Mouse (Mus musculus) MEL (cell line): Measurements from ENCODE around the gene Kcne2. TPM values are rescaled to one million over a fixed set of nuclear protein-coding genes. Genes with fewer than 3 reads are reported as not detected.

Source experiments
- DNase-seq: peaks from one replicate; pipeline ENCODE4 v3.0.0; 2011; ENCODE audit warnings: low read depth, low spot score
- H3K27ac ChIP-seq: 2 replicates; pipeline ENCODE4 v1.5.1; 2012; ENCODE audit warnings: low read depth, mild to moderate bottlenecking, control low read depth, low read length, moderate library complexity; ENCODE audit not compliant: control insufficient read depth
- H3K27me3 ChIP-seq, 2 experiments: fragments of 150-350 bp in 1 of 2; sonication (generic) in 1 of 2; 2 replicates each; pipeline ENCODE4 v1.6.1; 2012; ENCODE audit warnings: low read length in 2 of 2, mild to moderate bottlenecking in 2 of 2, improper control_type of control experiment in 1 of 2, moderate library complexity in 1 of 2; ENCODE audit not compliant: insufficient read depth in 2 of 2, control insufficient read depth in 1 of 2
- H3K36me3 ChIP-seq, 2 experiments: 2 replicates each; pipeline ENCODE4 v1.6.1; 2012 to 2014; ENCODE audit warnings: low read length in 2 of 2, improper control_type of control experiment in 1 of 2, inconsistent platforms in 1 of 2, mild to moderate bottlenecking in 1 of 2; ENCODE audit not compliant: insufficient read depth in 2 of 2, control insufficient read depth in 1 of 2
- H3K4me1 ChIP-seq, 2 experiments: fragments of 150-350 bp in 1 of 2; sonication (generic) in 1 of 2; 2 replicates each; pipeline ENCODE4 v1.6.1; 2012; ENCODE audit warnings: low read length in 2 of 2, improper control_type of control experiment in 1 of 2, mild to moderate bottlenecking in 1 of 2; ENCODE audit not compliant: insufficient read depth in 2 of 2, control insufficient read depth in 1 of 2
- H3K4me3 ChIP-seq, 2 experiments: fragments of 150-350 bp in 1 of 2; sonication (generic) in 1 of 2; 2 replicates each; pipeline ENCODE4 v1.5.1; 2012; ENCODE audit warnings: low read depth in 2 of 2, low read length in 2 of 2, mild to moderate bottlenecking in 2 of 2, moderate library complexity in 2 of 2, control low read depth in 1 of 2, improper control_type of control experiment in 1 of 2; ENCODE audit not compliant: control insufficient read depth in 1 of 2, insufficient read depth in 1 of 2
- H3K79me2 ChIP-seq: 2 replicates; pipeline ENCODE4 v1.6.1; 2012; ENCODE audit warnings: mild to moderate bottlenecking, low read length, moderate library complexity; ENCODE audit not compliant: control insufficient read depth, poor library complexity, insufficient read depth
- H3K9ac ChIP-seq: 2 replicates; pipeline ENCODE4 v1.6.1; 2012; ENCODE audit warnings: low read depth, mild to moderate bottlenecking, control low read depth, low read length, moderate library complexity; ENCODE audit not compliant: control insufficient read depth, poor library complexity, severe bottlenecking
- H3K9me3 ChIP-seq: fragments of 150-350 bp; sonication (generic); replicated peaks from 2 replicates; pipeline ENCODE4 v1.6.1; 2012; ENCODE audit warnings: mild to moderate bottlenecking, low read length, improper control_type of control experiment, moderate library complexity; ENCODE audit not compliant: insufficient read depth
- BHLHE40 ChIP-seq: IDR thresholded peaks from 2 replicates; pipeline ENCODE4 v1.6.1; 2012; ENCODE audit warnings: low read depth, mild to moderate bottlenecking, inconsistent platforms, low read length, improper control_type of control experiment, borderline replicate concordance
- CHD2 ChIP-seq: IDR thresholded peaks from 2 replicates; pipeline ENCODE4 v1.6.1; 2011; ENCODE audit warnings: low read length, improper control_type of control experiment
- CTCF ChIP-seq, 3 experiments: IDR thresholded peaks in 2 of 3; conservative IDR thresholded peaks in 1 of 3; 2 replicates each; pipeline ENCODE4 v1.5.1; 2011 to 2012; ENCODE audit warnings: low read length in 3 of 3, low read depth in 2 of 3, mild to moderate bottlenecking in 2 of 3, improper control_type of control experiment in 1 of 3, inconsistent platforms in 1 of 3, mixed read lengths in 1 of 3, moderate library complexity in 1 of 3; ENCODE audit not compliant: control insufficient read depth in 1 of 3, insufficient read depth in 1 of 3, poor library complexity in 1 of 3, severe bottlenecking in 1 of 3
- ETS1 ChIP-seq: IDR thresholded peaks from 2 replicates; pipeline ENCODE4 v1.6.1; 2012; ENCODE audit warnings: low read depth, mild to moderate bottlenecking, inconsistent platforms, low read length, improper control_type of control experiment, moderate library complexity
- HCFC1 ChIP-seq: IDR thresholded peaks from 2 replicates; pipeline ENCODE4 v1.6.1; 2012; ENCODE audit warnings: low read depth, mild to moderate bottlenecking, inconsistent platforms, low read length, improper control_type of control experiment, moderate library complexity
- JUND ChIP-seq: IDR thresholded peaks from 2 replicates; pipeline ENCODE4 v1.6.1; 2011; ENCODE audit warnings: low read depth, mild to moderate bottlenecking, improper control_type of control experiment, low read length
- KAT2A ChIP-seq: conservative IDR thresholded peaks from 2 replicates; pipeline ENCODE4 v1.6.1; 2012; ENCODE audit warnings: low read depth, low read length, improper control_type of control experiment, inconsistent platforms
- MEF2A ChIP-seq: IDR thresholded peaks from 2 replicates; pipeline ENCODE4 v1.6.1; 2014; ENCODE audit warnings: low read depth, mild to moderate bottlenecking, inconsistent platforms, low read length, improper control_type of control experiment; ENCODE audit not compliant: poor library complexity, insufficient replicate concordance, severe bottlenecking; ENCODE audit errors: extremely low read depth
- MYB ChIP-seq: IDR thresholded peaks from 2 replicates; pipeline ENCODE4 v1.6.1; 2011; ENCODE audit warnings: mild to moderate bottlenecking, low read depth, low read length, improper control_type of control experiment
- NELFE ChIP-seq: IDR thresholded peaks from 2 replicates; pipeline ENCODE4 v1.6.1; 2011; ENCODE audit warnings: low read depth, low read length, improper control_type of control experiment
- NRF1 ChIP-seq: IDR thresholded peaks from 2 replicates; pipeline ENCODE4 v1.6.1; 2014; ENCODE audit warnings: low read depth, mild to moderate bottlenecking, inconsistent platforms, low read length, improper control_type of control experiment, moderate library complexity; ENCODE audit not compliant: poor library complexity, insufficient read depth, severe bottlenecking
- POLR2AphosphoS2 ChIP-seq: IDR thresholded peaks from 2 replicates; pipeline ENCODE4 v1.6.1; 2011; ENCODE audit warnings: low read length, improper control_type of control experiment
- POLR2AphosphoS5 ChIP-seq: IDR thresholded peaks from 2 replicates; pipeline ENCODE4 v1.6.1; 2012; ENCODE audit warnings: low read depth, borderline replicate concordance, mild to moderate bottlenecking, inconsistent platforms, low read length, moderate library complexity, mixed read lengths
- RAD21 ChIP-seq: IDR thresholded peaks from 2 replicates; pipeline ENCODE4 v1.6.1; 2011; ENCODE audit warnings: mild to moderate bottlenecking, low read depth, low read length, improper control_type of control experiment
- RCOR1 ChIP-seq: IDR thresholded peaks from 2 replicates; pipeline ENCODE4 v1.6.1; 2012; ENCODE audit warnings: low read depth, mild to moderate bottlenecking, inconsistent platforms, low read length, improper control_type of control experiment
- SMC3 ChIP-seq: IDR thresholded peaks from 2 replicates; pipeline ENCODE4 v1.6.1; 2011; ENCODE audit warnings: low read depth, low read length, improper control_type of control experiment
- TAL1 ChIP-seq: IDR thresholded peaks from 2 replicates; pipeline ENCODE4 v1.6.1; 2012; ENCODE audit warnings: mild to moderate bottlenecking, inconsistent platforms, low read length, moderate library complexity, mixed read lengths
- TCF12 ChIP-seq: IDR thresholded peaks from 2 replicates; pipeline ENCODE4 v1.6.1; 2014; ENCODE audit warnings: low read depth, mild to moderate bottlenecking, inconsistent platforms, low read length, improper control_type of control experiment, moderate library complexity
- UBTF ChIP-seq: IDR thresholded peaks from 2 replicates; pipeline ENCODE4 v1.6.1; 2012; ENCODE audit warnings: low read depth, mild to moderate bottlenecking, inconsistent platforms, low read length, improper control_type of control experiment, moderate library complexity, borderline replicate concordance; ENCODE audit not compliant: insufficient read depth
- USF1 ChIP-seq: IDR thresholded peaks from 2 replicates; pipeline ENCODE4 v1.6.1; 2014; ENCODE audit warnings: low read depth, mild to moderate bottlenecking, inconsistent platforms, low read length, improper control_type of control experiment, moderate library complexity
- USF2 ChIP-seq, 2 experiments: IDR thresholded peaks; 2 replicates each; pipeline ENCODE4 v1.6.1; 2011 to 2012; ENCODE audit warnings: improper control_type of control experiment in 2 of 2, low read length in 2 of 2, borderline replicate concordance in 1 of 2, inconsistent platforms in 1 of 2, low read depth in 1 of 2, mild to moderate bottlenecking in 1 of 2; ENCODE audit not compliant: insufficient read depth in 1 of 2
- ZKSCAN1 ChIP-seq: IDR thresholded peaks from 2 replicates; pipeline ENCODE4 v1.6.1; 2012; ENCODE audit warnings: low read depth, mild to moderate bottlenecking, inconsistent platforms, low read length, improper control_type of control experiment, moderate library complexity
- ZMIZ1 ChIP-seq: IDR thresholded peaks from 2 replicates; pipeline ENCODE4 v1.6.1; 2012; ENCODE audit warnings: low read depth, mild to moderate bottlenecking, inconsistent platforms, low read length, improper control_type of control experiment, moderate library complexity
- ZNF384 ChIP-seq: IDR thresholded peaks from 2 replicates; pipeline ENCODE4 v1.6.1; 2012; ENCODE audit warnings: low read depth, mild to moderate bottlenecking, inconsistent platforms, low read length, improper control_type of control experiment
- polyA plus RNA-seq, 2 experiments: library from polyadenylated mRNA; stranded (reverse) in 1 of 2; unstranded in 1 of 2; fragments of >175 nt in 1 of 2; fragments of >200 nt in 1 of 2; gene quantifications; 2 replicates each; pipeline versions ENCODE4 v1.2.1 to v1.2.4; 2012; ENCODE audit warnings: low replicate concordance in 2 of 2, low read depth in 1 of 2; ENCODE audit not compliant: insufficient read length in 2 of 2, insufficient read depth in 1 of 2, missing spikeins in 1 of 2
- total RNA-seq: library from RNA; depleted of rRNA; stranded (reverse); fragments of 300-350 nt; gene quantifications from 2 replicates; pipeline ENCODE4 v1.2.3, GENCODE M21; 2012

Gene Kcne2
- total and polyA plus RNA-seq, 3 experiments, result 0.06 TPM; not detected in 2

DNA sequence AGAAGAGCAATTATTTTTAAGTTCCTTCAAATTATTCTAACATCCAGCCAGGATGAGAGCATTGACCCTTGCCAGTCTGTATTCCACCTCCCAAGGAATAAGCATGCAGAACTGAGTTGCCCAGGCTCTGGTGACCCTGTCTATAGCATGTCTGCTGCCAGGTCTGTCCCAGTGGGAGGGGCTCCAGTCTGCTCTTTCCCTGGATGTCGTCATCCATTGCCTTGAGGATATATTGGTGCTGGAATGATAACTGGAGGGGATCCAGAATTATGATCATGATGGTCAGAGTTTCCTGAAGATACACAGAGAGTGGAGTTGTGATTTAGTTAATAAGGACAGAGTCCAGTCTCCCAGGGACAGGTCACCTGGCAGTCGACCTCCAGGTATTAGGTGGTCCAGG is 45.2 kb upstream of the Kcne2 start:
- Histone ChIP-seq H3K4me3 (no peak overlapping the region), H3K4me1 (no peaks in the 10 kb centered on the region), H3K36me3 (no peaks in the 10 kb centered on the region), H3K27me3 (peaks cover 1 to 7% of the 10 kb centered on the region in 2 experiments; a peak in 3 of 4 replicates), H3K9me3 (no peaks in the 10 kb centered on the region), H3K27ac (no peak overlapping the region), H3K9ac (no peak overlapping the region), H3K79me2 (no peaks in the 10 kb centered on the region)
- no peak for DNase-seq
- TF ChIP-seq ZMIZ1, result no peak
- TF ChIP-seq TCF12, result no peak

DNA sequence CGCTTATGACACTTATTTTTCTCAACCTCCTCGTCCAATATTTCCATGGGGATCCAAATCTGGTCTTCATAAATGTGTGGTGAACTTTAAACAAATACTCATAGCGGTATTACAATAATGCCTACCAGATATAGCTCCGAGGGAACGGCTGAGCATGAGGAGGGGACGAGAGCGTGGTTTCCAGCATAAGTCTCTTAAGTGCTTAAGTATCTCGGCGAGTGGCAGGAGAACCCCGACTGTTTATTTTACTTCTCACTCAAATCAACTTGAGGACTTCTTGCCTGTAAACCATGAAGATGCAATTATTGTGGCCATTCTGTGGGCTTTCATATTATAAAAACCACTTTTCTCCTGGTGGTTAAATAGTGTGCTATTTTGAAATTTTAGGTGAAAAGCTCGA is 44.5 kb upstream of the Kcne2 start:
- no peak overlapping the region for H3K27ac ChIP-seq
- H3K79me2 ChIP-seq, result no peaks in the 10 kb centered on the region
- H3K27me3 ChIP-seq, result peaks cover 1 to 4% of the 10 kb centered on the region in 2 experiments; a peak in 3 of 4 replicates
- H3K9ac ChIP-seq, result no peak overlapping the region
- no peak for DNase-seq
- no peaks in the 10 kb centered on the region for H3K4me1 ChIP-seq
- no peak overlapping the region for H3K4me3 ChIP-seq
- no peaks in the 10 kb centered on the region for H3K9me3 ChIP-seq
- H3K36me3 ChIP-seq, result no peaks in the 10 kb centered on the region
- no peak for TF ChIP-seq RAD21
- no peak for TF ChIP-seq CHD2
- no peak for TF ChIP-seq POLR2AphosphoS5
- TF ChIP-seq NRF1, result no peak
- no peak for TF ChIP-seq USF2 (IDR thresholded peaks at IDR 0.05; ENCODE audit: borderline replicate concordance in 1 of 2, insufficient read depth in 1 of 2, low read depth in 1 of 2, low read length in 2 of 2)
- no peak for TF ChIP-seq UBTF
- TF ChIP-seq USF1, result no peak
- TF ChIP-seq POLR2AphosphoS2, result no peak
- no peak for TF ChIP-seq NELFE
- TF ChIP-seq ZKSCAN1, result no peak
- no peak for TF ChIP-seq SMC3
- TF ChIP-seq, all 39 proteins: peak for 0

DNA sequence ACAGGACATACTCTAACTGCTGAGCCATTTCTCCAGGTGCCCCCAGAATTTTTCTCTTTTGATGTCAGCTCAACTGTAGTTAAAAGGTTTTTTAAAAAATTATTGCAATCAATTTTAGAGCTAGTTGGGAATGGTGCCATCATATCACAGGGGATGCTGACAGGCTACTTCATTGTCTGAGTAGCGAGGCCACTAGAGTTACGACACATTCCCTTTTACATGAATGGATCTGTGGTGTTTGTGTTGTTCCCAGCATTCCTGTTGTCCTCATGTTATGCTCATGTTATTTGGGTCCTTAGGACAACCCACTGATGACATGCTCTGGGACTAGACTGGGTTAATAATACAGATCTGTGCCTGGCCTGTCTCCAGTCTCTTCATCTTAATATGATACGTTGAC is 42.5 kb upstream of the Kcne2 start:
- H3K79me2 ChIP-seq, result no peaks in the 10 kb centered on the region
- no peak overlapping the region for H3K4me3 ChIP-seq
- no peaks in the 10 kb centered on the region for H3K36me3 ChIP-seq
- H3K4me1 ChIP-seq, result no peaks in the 10 kb centered on the region
- no peak overlapping the region for H3K27ac ChIP-seq
- TF ChIP-seq MYB (no peak), USF2 (IDR thresholded peaks at IDR 0.05; ENCODE audit: borderline replicate concordance in 1 of 2, insufficient read depth in 1 of 2, low read depth in 1 of 2, low read length in 2 of 2) (no peak), HCFC1 (no peak), CTCF (IDR thresholded peaks at IDR 0.05 in 2 of 3, conservative IDR thresholded peaks at IDR 0.05 in 1 of 3; ENCODE audit: control insufficient read depth in 1 of 3, insufficient read depth in 1 of 3, low read depth in 2 of 3, low read length in 3 of 3, poor library complexity in 1 of 3, severe bottlenecking in 1 of 3) (no peak), JUND (no peak), USF1 (no peak), TAL1 (no peak), ZNF384 (no peak), RCOR1 (no peak), KAT2A (no peak), BHLHE40 (no peak), NELFE (no peak), RAD21 (no peak), POLR2AphosphoS2 (no peak), ZKSCAN1 (no peak), ETS1 (no peak), MEF2A (no peak)
- H3K27me3 ChIP-seq, result peaks cover 0 to 3% of the 10 kb centered on the region in 2 experiments; a peak in 3 of 4 replicates
- H3K9ac ChIP-seq, result no peak overlapping the region
- no peak for DNase-seq
- no peaks in the 10 kb centered on the region for H3K9me3 ChIP-seq
